Mouse (Mus musculus): Measurements from ENCODE around the gene Dbndd2.
A peak's percentile ranks its signal among the peaks of the same experiment; 100 is the strongest.

Gene Dbndd2

GRCm38 (mm10) chr2:164500511-164500910 lies 14.6 kb downstream of the Dbndd2 start:
- DNase-seq (ENCODE audit: low spot score) = no peak

GRCm38 (mm10) chr2:164504919-164505318 lies 19.0 kb downstream of the Dbndd2 start:
- DNase-seq (ENCODE audit: low spot score) = no peak

- DNase-seq (ENCODE audit: low spot score) = no peak
These were observed 19.9 kb downstream of the Dbndd2 start for GRCm38 (mm10) chr2:164505619-164506347.

- no peak for DNase-seq (ENCODE audit: low spot score)
These were observed 21.9 kb downstream of the Dbndd2 start for GRCm38 (mm10) chr2:164507811-164508210.

GRCm38 (mm10) chr2:164510621-164511190 lies 24.8 kb downstream of the Dbndd2 start:
- no peak for DNase-seq (ENCODE audit: low spot score)

- DNase-seq (ENCODE audit: low spot score) = no peak
These were observed 26.4 kb downstream of the Dbndd2 start for GRCm38 (mm10) chr2:164512121-164512909.

- DNase-seq (ENCODE audit: low spot score) = peak; percentile 36
These were observed 27.5 kb downstream of the Dbndd2 start for GRCm38 (mm10) chr2:164513389-164513788.

GRCm38 (mm10) chr2:164514916-164515315 lies 29.0 kb downstream of the Dbndd2 start:
- DNase-seq (ENCODE audit: low spot score) = no peak

GRCm38 (mm10) chr2:164515897-164516296 lies 30.0 kb downstream of the Dbndd2 start:
- DNase-seq (ENCODE audit: low spot score) = no peak

GRCm38 (mm10) chr2:164516592-164516991 lies 30.7 kb downstream of the Dbndd2 start:
- no peak for DNase-seq (ENCODE audit: low spot score)

- DNase-seq (ENCODE audit: low spot score) = peak; percentile 66
These were observed 31.7 kb downstream of the Dbndd2 start for GRCm38 (mm10) chr2:164517485-164518221.

- DNase-seq (ENCODE audit: low spot score) = no peak
These were observed 32.6 kb downstream of the Dbndd2 start for GRCm38 (mm10) chr2:164518266-164519170.

GRCm38 (mm10) chr2:164519171-164519526 lies 33.2 kb downstream of the Dbndd2 start:
- no peak for DNase-seq (ENCODE audit: low spot score)

- DNase-seq (ENCODE audit: low spot score) = no peak
These were observed 34.9 kb downstream of the Dbndd2 start for GRCm38 (mm10) chr2:164520782-164521181.

GRCm38 (mm10) chr2:164521841-164522240 lies 35.9 kb downstream of the Dbndd2 start:
- no peak for DNase-seq (ENCODE audit: low spot score)

- DNase-seq (ENCODE audit: low spot score) = no peak
These were observed 36.4 kb downstream of the Dbndd2 start for GRCm38 (mm10) chr2:164522280-164522679.

GRCm38 (mm10) chr2:164523301-164523773 lies 37.4 kb downstream of the Dbndd2 start:
- no peak for DNase-seq (ENCODE audit: low spot score)

- DNase-seq (ENCODE audit: low spot score) = no peak
These were observed 42.7 kb downstream of the Dbndd2 start for GRCm38 (mm10) chr2:164528557-164528956.

GRCm38 (mm10) chr2:164531169-164531568 lies 45.3 kb downstream of the Dbndd2 start:
- DNase-seq (ENCODE audit: low spot score) = peak; percentile 75

GRCm38 (mm10) chr2:164534315-164534714 lies 48.4 kb downstream of the Dbndd2 start:
- no peak for DNase-seq (ENCODE audit: low spot score)

GRCm38 (mm10) chr2:164537003-164537402 lies 51.1 kb downstream of the Dbndd2 start:
- DNase-seq (ENCODE audit: low spot score) = no peak
